Mouse (Mus musculus): ENCODE measurements around the gene Donson. TPM values are rescaled to one million over a fixed set of nuclear protein-coding genes. Genes with fewer than 3 reads are reported as not detected.

Donson gene
- 1 to 10 TPM; 1.1 TPM for total RNA-seq (2021)
- long read RNA-seq, experiment 1, partial matches to known transcripts = 0 of 2 reads
- long read RNA-seq, experiment 1, other reads (novel, unspliced or antisense) = 0 of 2 reads
- long read RNA-seq, experiment 2, partial matches to known transcripts = 0 of 1 reads
- long read RNA-seq, experiment 2, other reads (novel, unspliced or antisense) = 1 of 1 reads

GRCm38 (mm10) chr16:91688619-91689334, at the start of gene Donson:
TSS of gene Donson (minus strand) at chr16:91688770.
- peak; percentile 92 for DNase-seq (ENCODE audit: low spot score)

- no peak for DNase-seq (ENCODE audit: low spot score)
Measured at GRCm38 (mm10) chr16:91736046-91736816, 47.7 kb upstream of the Donson start.

GRCm38 (mm10) chr16:91734771-91735170, 46.2 kb upstream of the Donson start:
- peak; percentile 62 for DNase-seq (ENCODE audit: low spot score)

- DNase-seq (ENCODE audit: low spot score) = no peak
Measured at GRCm38 (mm10) chr16:91732816-91733215, 44.2 kb upstream of the Donson start.

GRCm38 (mm10) chr16:91730446-91730845, 41.9 kb upstream of the Donson start:
- no peak for DNase-seq (ENCODE audit: low spot score)

- DNase-seq (ENCODE audit: low spot score) = no peak
Measured at GRCm38 (mm10) chr16:91729821-91730441, 41.4 kb upstream of the Donson start.

GRCm38 (mm10) chr16:91729066-91729482, 40.5 kb upstream of the Donson start, which contains the start of gene Itsn1:
TSS of gene Itsn1 (plus strand) at chr16:91729281.
- DNase-seq (ENCODE audit: low spot score) = peak; percentile 99

- DNase-seq (ENCODE audit: low spot score) = peak; percentile 99
Measured at GRCm38 (mm10) chr16:91728123-91729065, 39.8 kb upstream of the Donson start, which contains the start of gene Cryzl1. TSS of gene Cryzl1 (minus strand) at chr16:91728975.

- DNase-seq (ENCODE audit: low spot score) = no peak
Measured at GRCm38 (mm10) chr16:91727433-91727832, 38.9 kb upstream of the Donson start.

GRCm38 (mm10) chr16:91724247-91724646, 35.7 kb upstream of the Donson start:
- peak; percentile 71 for DNase-seq (ENCODE audit: low spot score)

- DNase-seq (ENCODE audit: low spot score) = no peak
Measured at GRCm38 (mm10) chr16:91717399-91717798, 28.8 kb upstream of the Donson start.

GRCm38 (mm10) chr16:91716927-91717349, 28.4 kb upstream of the Donson start:
- DNase-seq (ENCODE audit: low spot score) = no peak

GRCm38 (mm10) chr16:91710241-91710640, 21.7 kb upstream of the Donson start:
- no peak for DNase-seq (ENCODE audit: low spot score)

GRCm38 (mm10) chr16:91704603-91705340, 16.2 kb upstream of the Donson start:
- no peak for DNase-seq (ENCODE audit: low spot score)

GRCm38 (mm10) chr16:91702771-91703188, 14.2 kb upstream of the Donson start:
- DNase-seq (ENCODE audit: low spot score) = no peak

- no peak for DNase-seq (ENCODE audit: low spot score)
Measured at GRCm38 (mm10) chr16:91701908-91702307, 13.3 kb upstream of the Donson start.

GRCm38 (mm10) chr16:91698995-91699394, 10.4 kb upstream of the Donson start:
- no peak for DNase-seq (ENCODE audit: low spot score)

GRCm38 (mm10) chr16:91695108-91695755, 6.7 kb upstream of the Donson start:
- DNase-seq (ENCODE audit: low spot score) = peak; percentile 45

GRCm38 (mm10) chr16:91694455-91695084, 6.0 kb upstream of the Donson start:
- DNase-seq (ENCODE audit: low spot score) = peak; percentile 73
